In the genomic region with DNA sequence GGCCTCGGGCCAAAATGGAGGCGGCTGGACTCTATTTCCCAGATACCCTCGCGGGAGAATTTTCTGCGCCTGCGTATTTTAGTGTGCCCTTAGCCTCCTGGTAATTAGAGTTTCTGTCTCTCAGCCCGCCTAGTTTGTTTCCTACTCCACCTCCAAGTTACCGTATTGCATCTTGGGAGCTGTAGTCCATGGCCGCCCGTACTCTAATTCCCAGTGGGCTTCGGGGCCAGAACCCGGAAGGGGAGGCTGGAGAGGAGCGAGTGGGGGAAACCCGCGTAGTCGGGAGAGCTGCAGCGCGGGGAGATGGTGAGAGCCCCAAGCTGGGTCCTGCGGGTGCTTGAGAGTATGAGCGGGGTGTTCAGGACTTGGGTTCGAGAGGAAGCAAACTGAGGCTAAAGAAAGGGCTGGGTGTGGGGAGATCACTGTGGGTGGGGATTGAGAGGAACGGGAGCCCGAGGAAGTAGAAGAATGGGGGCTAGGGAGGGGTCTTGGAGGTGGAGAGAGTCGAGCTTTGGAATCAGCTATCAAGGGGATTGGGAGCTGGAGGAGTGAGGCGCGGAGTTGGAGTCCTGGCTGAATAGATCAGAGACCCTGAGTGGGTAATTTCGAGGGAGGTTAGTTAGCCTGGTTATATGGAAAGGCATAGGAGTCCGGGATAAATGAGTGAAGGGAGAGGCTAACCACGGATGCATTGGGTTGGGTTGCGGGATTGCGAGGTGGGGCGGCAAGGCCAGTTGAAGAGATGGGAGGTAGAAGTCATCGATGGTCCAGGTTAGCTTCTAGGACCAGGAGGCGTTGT, we compare ENCODE assay signal across 8 mouse cellular contexts. TPM values are rescaled to one million over a fixed set of nuclear protein-coding genes. Genes with fewer than 3 reads are reported as not detected.
DNase-seq lines count a peak whose midpoint lies in the region; ATAC-seq and TF ChIP-seq lines count a peak whose summit lies in the region.

A gene (plus strand): TSS at position 229 of the 799 bp plus-strand sequence.

- intact Hi-C loops in heart, postnatal 25 days (cut with DNase I): loop anchor here (2.0 kb wide), 2 partner anchors 49 to 99 kb away; no protein-coding TSS in a partner anchor

- H3K27me3 ChIP-seq in forebrain, embryonic 15.5 days: no peaks in the 10 kb centered on the region

- no peaks in the 10 kb centered on the region for H3K9me3 ChIP-seq in ES-E14 (ENCODE audit: control insufficient read depth, insufficient read depth, low read depth, low read length)
- H3K9me3 ChIP-seq in forebrain, embryonic 15.5 days: no peaks in the 10 kb centered on the region

- H3K9ac ChIP-seq in ES-E14 (ENCODE audit: insufficient read depth, low read depth, low read length, poor library complexity, severe bottlenecking): peak within 1 kb of the TSS; percentile 91
- H3K9ac ChIP-seq in forebrain, embryonic 15.5 days (replicated peaks): peak within 1 kb of the TSS; percentile 84

- WGBS in forebrain, embryonic 15.5 days: 3% methylated on average over 34 of the region's 34 CpGs
- 1% methylated on average over 34 of the region's 34 CpGs for WGBS in lung, adult 2 months

- in situ Hi-C loops in ES-E14 (cut with MboI; ENCODE audit: low sequenced_read_pairs in 2 of 2, unreplicated experiment in 2 of 2): no loop called here

- H3K27ac ChIP-seq in ES-E14 (ENCODE audit: insufficient read depth, low read depth, low read length, poor library complexity, severe bottlenecking): no peak within 1 kb of the TSS
- H3K27ac ChIP-seq in forebrain, embryonic 15.5 days (replicated peaks): peak within 1 kb of the TSS; percentile 80

- TF ChIP-seq POLR2A in lung, adult 2 months (IDR thresholded peaks at IDR 0.05; ENCODE audit: borderline replicate concordance, extremely low read depth, low read depth, low read length): peak; percentile 95

- H3K4me3 ChIP-seq in ES-E14 (ENCODE audit: insufficient read depth in 1 of 2, low read depth in 1 of 2, low read length in 2 of 2, poor library complexity in 1 of 2, severe bottlenecking in 1 of 2): peak within 1 kb of the TSS; percentile 94 to 97
- H3K4me3 ChIP-seq in forebrain, embryonic 15.5 days: peak within 1 kb of the TSS; percentile 87
- H3K4me3 ChIP-seq in lung, adult 2 months (replicated peaks; ENCODE audit: extremely low read depth, low read depth, low read length): peak within 1 kb of the TSS; percentile 92

- no peak for TF ChIP-seq CTCF in lung, adult 2 months (IDR thresholded peaks at IDR 0.05; ENCODE audit: insufficient read depth, low read length)

- peak; percentile 96 for DNase-seq in ES-E14 (ENCODE audit: low read depth, low spot score)
- DNase-seq in cerebellum, adult 11-12 months: peak; percentile 95
- peak; percentile 92 for DNase-seq in heart, postnatal 25 days (ENCODE audit: low spot score)
- DNase-seq in layer of hippocampus, adult 18-20 months (ENCODE audit: low spot score in 2 of 2): peak; percentile 94 to 97
- peak; percentile 90 for DNase-seq in lung, adult 2 months
- DNase-seq in thymus, adult 18-20 months: peak; percentile 89 to 96

- peaks cover 0 to 4% of the 10 kb centered on the region in 2 experiments; a peak in 2 of 4 replicates for H3K4me1 ChIP-seq in ES-E14 (ENCODE audit: control insufficient read depth in 2 of 2, insufficient read depth in 2 of 2, low read length in 2 of 2, poor library complexity in 1 of 2)
- H3K4me1 ChIP-seq in forebrain, embryonic 15.5 days: peaks cover 26% of the 10 kb centered on the region
- H3K4me1 ChIP-seq in lung, adult 2 months (ENCODE audit: control insufficient read depth, insufficient read depth, low read length): peaks cover 10% of the 10 kb centered on the region

- H3K4me2 ChIP-seq in forebrain, embryonic 15.5 days (replicated peaks): peak within 1 kb of the TSS; percentile 74

- ATAC-seq in forebrain, embryonic 15.5 days (replicated peaks): peak; percentile 97
- peak; percentile 100 for ATAC-seq in neutrophil, adult 5-6 weeks (ENCODE audit: extremely low read depth, insufficient number of reproducible peaks, low FRiP score, poor library complexity, severe bottlenecking)

- no peaks in the 10 kb centered on the region for H3K36me3 ChIP-seq in ES-E14 (ENCODE audit: control insufficient read depth, insufficient read depth, low read length, poor library complexity, severe bottlenecking)
- H3K36me3 ChIP-seq in forebrain, embryonic 15.5 days: no peaks in the 10 kb centered on the region

TF ChIP-seq in ES-E14, 5 proteins besides CTCF, POLR2A, EP300 and RAD21:
- peak; percentile 96 for TF ChIP-seq HCFC1 (IDR thresholded peaks at IDR 0.05; ENCODE audit: borderline replicate concordance, insufficient read depth, low read length)
- TF ChIP-seq MAFK (IDR thresholded peaks at IDR 0.05; ENCODE audit: insufficient read depth, low read depth, low read length): no peak
- TF ChIP-seq ZC3H11A (IDR thresholded peaks at IDR 0.05; ENCODE audit: borderline replicate concordance, low read depth, low read length): no peak
- TF ChIP-seq CHD2 (IDR thresholded peaks at IDR 0.05; ENCODE audit: low read depth, low read length): 0 out of 2 replicates have a peak, but pooled peaks have one; percentile 20

RNA-seq across cellular contexts. Expression of the gene that starts here (rescaled TPM):
- 19.5 and 27.1 TPM in 2 replicates for total RNA-seq in ES-E14 (2012; rRNA removed)
- polyA plus RNA-seq in forebrain, embryonic 15.5 days (2015; fragmentation: Nextera tagmentation; extraction: Ambion mirVana): 23.4 and 25.4 TPM in 2 replicates
- 1 to 10 TPM; 5.4 to 5.5 TPM for total RNA-seq in heart, postnatal 25 days (2021)
- 10 to 100 TPM; 15.0 to 15.4 TPM for total RNA-seq in layer of hippocampus, adult 18-20 months (2021)
- 10.7 and 12.3 TPM in 2 replicates for polyA plus RNA-seq in lung, adult 2 months (2012; rRNA removed)
- total RNA-seq in neutrophil, adult 5-6 weeks (2017): 11.3 and 13.3 TPM in 2 replicates
